Mouse (Mus musculus) lung, postnatal 4 days (tissue): Measurements from ENCODE around the gene Catsperg2.
"Not testable (repeated sequence)": the region's sequence is repeated elsewhere in the genome, so short reads cannot be mapped to it uniquely, and the experiment has no call there.

ENCODE experiments used
- DNase-seq, 2 experiments: peaks; one replicate each; pipeline ENCODE4 v3.0.0; 2021

The Catsperg2 gene

GRCm38 (mm10) chr7:29726860-29727259 is at the start of gene Catsperg2:
TSS of gene Catsperg2 (minus strand) at chr7:29727032.
- DNase-seq, result not testable (repeated sequence)

GRCm38 (mm10) chr7:29776568-29776967 is 49.7 kb upstream of the Catsperg2 start:
- no peak for DNase-seq

GRCm38 (mm10) chr7:29774371-29774770 is 47.5 kb upstream of the Catsperg2 start:
- no peak for DNase-seq

- peak in 1 of 2 experiments; percentile 1 for DNase-seq
Measured at GRCm38 (mm10) chr7:29773503-29773902, 46.7 kb upstream of the Catsperg2 start.

- DNase-seq, result no peak
Measured at GRCm38 (mm10) chr7:29768980-29769379, 42.1 kb upstream of the Catsperg2 start.

- DNase-seq, result peak; percentile 89 to 91
Measured at GRCm38 (mm10) chr7:29768090-29768900, 41.5 kb upstream of the Catsperg2 start, which contains the start of gene Zfp84. TSS of gene Zfp84 (plus strand) at chr7:29768552.

GRCm38 (mm10) chr7:29767058-29767686 is 40.3 kb upstream of the Catsperg2 start:
- DNase-seq, result peak; percentile 82 to 87

- DNase-seq, result no peak
Measured at GRCm38 (mm10) chr7:29764702-29765101, 37.9 kb upstream of the Catsperg2 start.

- DNase-seq, result no peak
Measured at GRCm38 (mm10) chr7:29760476-29760875, 33.6 kb upstream of the Catsperg2 start.

GRCm38 (mm10) chr7:29742258-29742657 is 15.4 kb upstream of the Catsperg2 start:
- no peak for DNase-seq

GRCm38 (mm10) chr7:29728055-29728454 is 1.2 kb upstream of the Catsperg2 start:
- DNase-seq, result no peak

- DNase-seq, result not testable (repeated sequence)
Measured at GRCm38 (mm10) chr7:29725461-29726142, 1.2 kb downstream of the Catsperg2 start.

- not testable (repeated sequence) for DNase-seq
Measured at GRCm38 (mm10) chr7:29708891-29709290, 17.9 kb downstream of the Catsperg2 start.

GRCm38 (mm10) chr7:29695231-29695630 is 31.6 kb downstream of the Catsperg2 start:
- not testable (repeated sequence) for DNase-seq

- DNase-seq, result no peak
Measured at GRCm38 (mm10) chr7:29681868-29682267, 45.0 kb downstream of the Catsperg2 start.
